Mouse (Mus musculus): ENCODE results near the gene Gm10964. TPM values are rescaled to one million over a fixed set of nuclear protein-coding genes. Genes with fewer than 3 reads are reported as not detected.

Gm10964 gene
- polyA plus RNA-seq, 1 experiment from 2014 or later = not detected

GRCm38 (mm10) chr3:103714942-103715341 is 24.2 kb upstream of the Gm10964 start:
- Histone ChIP-seq H3K4me2 (replicated peaks; ENCODE audit: low read depth, low read length) (no peak overlapping the region), H3K4me1 (ENCODE audit: control insufficient read depth, insufficient read depth, low read length) (peaks cover 23% of the 10 kb centered on the region), H3K27me3 (ENCODE audit: control insufficient read depth, insufficient read depth, low read length) (no peaks in the 10 kb centered on the region), H3K4me3 (ENCODE audit: low read length) (no peak overlapping the region), H3K36me3 (ENCODE audit: control insufficient read depth, insufficient read depth, low read length) (no peaks in the 10 kb centered on the region), H3K27ac (ENCODE audit: low read depth, low read length) (no peak overlapping the region), H3K9me3 (ENCODE audit: control insufficient read depth, low read length) (no peaks in the 10 kb centered on the region), H3K9ac (ENCODE audit: low read depth, low read length) (no peak overlapping the region)
- 84% methylated on average over 8 of the region's 8 CpGs for WGBS
- no peak for ATAC-seq (ENCODE audit: low FRiP score, low TSS enrichment)

DNA sequence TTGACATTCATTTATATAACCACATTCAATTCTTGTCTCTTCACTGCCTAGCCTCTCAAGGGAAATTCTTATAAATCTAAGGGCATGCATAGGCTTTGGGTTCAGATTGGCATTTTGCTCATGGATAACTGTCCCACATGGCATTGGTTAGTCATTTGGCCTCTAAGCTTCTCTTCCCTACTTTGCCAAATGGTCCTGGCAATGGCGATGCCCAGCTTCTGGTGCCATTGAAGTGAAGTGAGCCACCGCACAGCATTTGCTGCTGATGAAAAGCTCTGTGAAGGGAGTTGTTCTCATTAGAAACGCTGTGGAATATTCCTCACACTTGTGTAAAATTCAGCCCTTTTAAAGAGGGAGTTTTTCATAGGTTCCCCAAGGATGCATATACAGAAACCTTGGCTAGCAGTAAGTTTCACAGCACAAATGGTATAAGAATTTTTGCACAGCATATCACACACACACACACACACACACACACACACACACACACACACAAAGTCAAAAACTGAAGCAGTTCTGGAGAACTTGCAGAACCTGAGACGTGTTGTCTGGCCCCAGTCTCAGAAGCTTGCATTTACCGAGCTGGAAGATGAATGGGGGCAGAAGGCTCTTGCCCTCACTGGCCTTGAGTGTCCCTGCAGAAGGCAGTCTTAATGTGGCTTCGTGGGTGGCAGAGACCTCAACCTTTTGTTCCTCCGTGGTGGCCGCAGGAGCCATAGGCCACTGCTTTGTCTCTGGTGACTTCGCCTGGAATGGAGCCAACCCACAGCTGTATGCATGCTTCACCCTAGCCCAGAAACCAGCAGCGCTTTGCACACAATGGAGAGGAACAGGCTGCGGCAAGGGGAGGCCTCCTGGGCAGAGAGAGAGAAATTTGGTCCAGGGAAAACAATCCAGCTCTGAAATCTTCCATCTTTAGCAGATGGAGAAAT is 23.1 kb upstream of the Gm10964 start:
- Histone ChIP-seq H3K27me3 (ENCODE audit: control insufficient read depth, insufficient read depth, low read length) (no peaks in the 10 kb centered on the region), H3K4me3 (ENCODE audit: low read length) (no peak overlapping the region), H3K4me1 (ENCODE audit: control insufficient read depth, insufficient read depth, low read length) (peaks cover 23% of the 10 kb centered on the region), H3K4me2 (replicated peaks; ENCODE audit: low read depth, low read length) (no peak overlapping the region), H3K36me3 (ENCODE audit: control insufficient read depth, insufficient read depth, low read length) (no peaks in the 10 kb centered on the region), H3K9ac (ENCODE audit: low read depth, low read length) (no peak overlapping the region), H3K9me3 (ENCODE audit: control insufficient read depth, low read length) (no peaks in the 10 kb centered on the region), H3K27ac (ENCODE audit: low read depth, low read length) (peak overlapping the region; percentile 78; the same call in 1 of the 2 replicates)
- peak; percentile 71; the same call in 1 of the 2 replicates for ATAC-seq (ENCODE audit: low FRiP score, low TSS enrichment)
- WGBS = 41% methylated on average over 11 of the region's 11 CpGs

DNA sequence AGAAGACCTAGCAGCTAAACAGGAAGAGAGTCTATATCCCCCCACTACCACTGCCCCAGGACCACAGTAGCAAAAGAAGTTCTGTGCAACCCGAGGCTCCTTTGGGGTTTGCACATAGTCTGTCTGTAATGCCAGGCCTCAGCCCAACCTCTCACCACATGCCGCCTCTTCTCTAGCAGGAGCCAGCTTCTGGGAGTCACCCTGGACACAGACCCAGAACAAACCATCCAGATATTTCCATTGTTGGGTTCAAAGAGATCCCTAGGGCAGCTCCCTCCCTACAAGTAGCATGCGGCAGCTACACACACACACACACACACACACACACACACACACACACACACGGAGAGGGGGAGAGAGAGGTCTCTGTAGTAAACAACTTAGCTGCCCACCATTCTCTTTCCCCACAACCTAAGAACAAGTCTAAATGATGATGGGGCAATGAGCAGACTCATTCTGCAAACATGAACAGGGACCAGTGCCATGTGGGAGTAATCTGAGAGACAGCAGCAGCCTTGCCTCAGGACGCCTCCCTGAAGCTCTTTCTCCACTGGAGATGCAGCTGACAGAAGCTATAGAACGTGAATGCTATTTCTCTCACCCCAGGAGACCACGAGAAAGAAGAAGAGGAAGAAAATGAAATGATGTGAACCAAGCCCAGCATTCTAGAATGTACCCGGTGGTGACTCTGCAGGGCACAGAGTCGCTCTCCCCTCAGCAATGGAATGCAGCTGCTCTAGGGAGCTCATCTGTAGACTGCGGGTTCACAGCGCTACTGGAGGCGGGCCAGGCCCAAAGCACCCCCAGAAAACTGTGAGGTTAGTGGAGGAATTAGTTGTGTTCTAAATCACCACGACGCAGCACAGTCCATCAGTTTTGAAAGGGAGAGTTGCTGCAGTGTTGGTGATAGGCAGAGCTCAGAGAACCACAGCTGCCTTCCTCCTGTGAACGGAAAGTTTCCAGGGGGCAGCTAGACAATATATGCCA is 22.1 kb upstream of the Gm10964 start:
- Histone ChIP-seq H3K4me3 (ENCODE audit: low read length) (no peak overlapping the region), H3K27ac (ENCODE audit: low read depth, low read length) (peak overlapping the region; percentile 78), H3K27me3 (ENCODE audit: control insufficient read depth, insufficient read depth, low read length) (no peaks in the 10 kb centered on the region), H3K4me1 (ENCODE audit: control insufficient read depth, insufficient read depth, low read length) (peaks cover 23% of the 10 kb centered on the region), H3K36me3 (ENCODE audit: control insufficient read depth, insufficient read depth, low read length) (no peaks in the 10 kb centered on the region), H3K9ac (ENCODE audit: low read depth, low read length) (no peak overlapping the region), H3K9me3 (ENCODE audit: control insufficient read depth, low read length) (no peaks in the 10 kb centered on the region), H3K4me2 (replicated peaks; ENCODE audit: low read depth, low read length) (no peak overlapping the region)
- ATAC-seq (ENCODE audit: low FRiP score, low TSS enrichment) = no peak
- 47% methylated on average over 15 of the region's 15 CpGs for WGBS

GRCm38 (mm10) chr3:103718728-103719127 is 20.4 kb upstream of the Gm10964 start:
- WGBS = 78% methylated on average over 4 of the region's 4 CpGs
- no peak overlapping the region for H3K4me3 ChIP-seq (ENCODE audit: low read length)
- H3K27me3 ChIP-seq (ENCODE audit: control insufficient read depth, insufficient read depth, low read length) = no peaks in the 10 kb centered on the region

DNA sequence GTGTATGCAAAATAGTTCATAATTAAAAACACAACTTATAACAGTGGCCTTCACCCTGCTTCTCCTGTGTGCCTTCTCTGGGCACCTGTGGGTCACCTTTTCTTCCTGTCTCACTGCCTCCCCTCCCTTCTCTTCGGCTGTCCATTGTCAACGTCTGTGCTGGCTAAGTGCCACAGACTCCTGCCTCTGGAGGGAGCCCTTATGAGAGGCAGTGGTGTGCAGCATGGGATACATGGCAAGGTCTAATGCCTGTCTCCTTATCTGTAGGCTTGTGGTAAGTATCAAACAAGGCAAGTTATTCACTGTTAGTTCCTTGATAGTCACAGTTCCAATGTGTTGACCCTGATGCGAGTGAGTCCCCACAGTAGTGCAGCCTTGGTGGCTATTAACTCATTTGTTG is 15.0 kb upstream of the Gm10964 start:
- H3K27ac ChIP-seq (ENCODE audit: low read depth, low read length) = no peak overlapping the region
- H3K9ac ChIP-seq (ENCODE audit: low read depth, low read length) = no peak overlapping the region
- no peaks in the 10 kb centered on the region for H3K9me3 ChIP-seq (ENCODE audit: control insufficient read depth, low read length)
- ATAC-seq (ENCODE audit: low FRiP score, low TSS enrichment) = no peak
- H3K4me1 ChIP-seq (ENCODE audit: control insufficient read depth, insufficient read depth, low read length) = peaks cover 5% of the 10 kb centered on the region
- no peak overlapping the region for H3K4me3 ChIP-seq (ENCODE audit: low read length)
- H3K36me3 ChIP-seq (ENCODE audit: control insufficient read depth, insufficient read depth, low read length) = no peaks in the 10 kb centered on the region
- H3K4me2 ChIP-seq (replicated peaks; ENCODE audit: low read depth, low read length) = no peak overlapping the region
- H3K27me3 ChIP-seq (ENCODE audit: control insufficient read depth, insufficient read depth, low read length) = no peaks in the 10 kb centered on the region
- 63% methylated on average over 3 of the region's 3 CpGs for WGBS

More at GRCm38 (mm10) chr3:103718728-103719127, 20.4 kb upstream of the Gm10964 start:
- ATAC-seq (ENCODE audit: low FRiP score, low TSS enrichment) = no peak
- no peaks in the 10 kb centered on the region for H3K9me3 ChIP-seq (ENCODE audit: control insufficient read depth, low read length)
- H3K27ac ChIP-seq (ENCODE audit: low read depth, low read length) = no peak overlapping the region
- no peaks in the 10 kb centered on the region for H3K36me3 ChIP-seq (ENCODE audit: control insufficient read depth, insufficient read depth, low read length)
- peaks cover 23% of the 10 kb centered on the region for H3K4me1 ChIP-seq (ENCODE audit: control insufficient read depth, insufficient read depth, low read length)
- H3K9ac ChIP-seq (ENCODE audit: low read depth, low read length) = no peak overlapping the region
- H3K4me2 ChIP-seq (replicated peaks; ENCODE audit: low read depth, low read length) = no peak overlapping the region

GRCm38 (mm10) chr3:103726642-103727041 is 12.5 kb upstream of the Gm10964 start:
- H3K36me3 ChIP-seq (ENCODE audit: control insufficient read depth, insufficient read depth, low read length) = no peaks in the 10 kb centered on the region
- WGBS = 73% methylated on average over 3 of the region's 3 CpGs
- no peak for ATAC-seq (ENCODE audit: low FRiP score, low TSS enrichment)
- H3K9ac ChIP-seq (ENCODE audit: low read depth, low read length) = no peak overlapping the region
- no peak overlapping the region for H3K4me2 ChIP-seq (replicated peaks; ENCODE audit: low read depth, low read length)
- no peak overlapping the region for H3K27ac ChIP-seq (ENCODE audit: low read depth, low read length)
- H3K4me3 ChIP-seq (ENCODE audit: low read length) = no peak overlapping the region
- H3K27me3 ChIP-seq (ENCODE audit: control insufficient read depth, insufficient read depth, low read length) = no peaks in the 10 kb centered on the region
- no peaks in the 10 kb centered on the region for H3K4me1 ChIP-seq (ENCODE audit: control insufficient read depth, insufficient read depth, low read length)
- no peaks in the 10 kb centered on the region for H3K9me3 ChIP-seq (ENCODE audit: control insufficient read depth, low read length)

DNA sequence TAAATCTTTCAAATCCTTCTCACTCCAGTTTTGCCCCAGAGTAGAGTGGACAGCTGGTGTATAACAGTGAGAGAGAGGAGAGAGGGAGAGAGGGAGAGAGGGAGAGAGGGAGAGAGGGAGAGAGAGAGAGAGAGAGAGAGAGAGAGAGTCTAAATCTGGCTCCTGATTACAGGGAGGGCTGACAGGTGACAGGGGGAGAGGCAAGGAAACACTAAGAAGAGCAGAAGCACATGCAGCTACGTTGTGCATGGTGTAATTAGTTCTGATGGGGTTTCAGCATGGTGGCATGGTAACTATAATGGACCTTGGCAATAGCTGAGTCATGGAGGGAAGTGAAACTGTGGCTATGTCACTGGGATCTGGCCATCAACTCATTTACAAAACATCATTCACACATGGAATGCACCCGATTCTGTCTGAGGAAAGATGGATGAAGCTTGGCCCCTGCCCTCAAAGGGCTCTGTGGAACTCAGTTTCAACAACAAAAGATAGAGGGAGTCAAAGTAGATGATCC is 11.3 kb upstream of the Gm10964 start:
- Histone ChIP-seq H3K4me2 (replicated peaks; ENCODE audit: low read depth, low read length) (no peak overlapping the region), H3K36me3 (ENCODE audit: control insufficient read depth, insufficient read depth, low read length) (no peaks in the 10 kb centered on the region), H3K4me3 (ENCODE audit: low read length) (no peak overlapping the region), H3K27ac (ENCODE audit: low read depth, low read length) (no peak overlapping the region), H3K9ac (ENCODE audit: low read depth, low read length) (no peak overlapping the region), H3K27me3 (ENCODE audit: control insufficient read depth, insufficient read depth, low read length) (no peaks in the 10 kb centered on the region), H3K4me1 (ENCODE audit: control insufficient read depth, insufficient read depth, low read length) (peaks cover 2% of the 10 kb centered on the region; the same call in 1 of the 2 replicates), H3K9me3 (ENCODE audit: control insufficient read depth, low read length) (no peaks in the 10 kb centered on the region)
- 42% methylated on average over 2 of the region's 2 CpGs for WGBS
- no peak for ATAC-seq (ENCODE audit: low FRiP score, low TSS enrichment)

DNA sequence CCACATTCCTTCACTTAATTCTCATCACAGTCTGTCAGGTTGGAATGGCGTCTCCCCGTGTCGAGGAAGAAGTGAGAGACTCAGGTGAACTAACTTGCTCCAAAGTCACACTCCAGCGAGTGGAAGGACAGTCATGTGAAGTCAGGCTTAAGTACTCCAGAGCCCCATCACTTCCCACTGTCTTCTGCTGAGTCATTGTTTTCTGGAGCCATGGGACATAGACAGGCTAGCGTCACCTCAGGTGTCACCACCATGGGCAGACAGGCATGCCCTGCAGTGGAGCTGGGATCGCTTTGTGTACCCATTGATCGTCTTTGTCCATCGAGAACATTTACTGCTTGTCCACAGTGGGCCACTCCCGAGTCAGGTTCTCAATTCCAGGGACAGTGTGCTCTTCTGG is 9.3 kb upstream of the Gm10964 start:
- Histone ChIP-seq H3K9me3 (ENCODE audit: control insufficient read depth, low read length) (no peaks in the 10 kb centered on the region), H3K4me2 (replicated peaks; ENCODE audit: low read depth, low read length) (no peak overlapping the region), H3K4me3 (ENCODE audit: low read length) (no peak overlapping the region), H3K9ac (ENCODE audit: low read depth, low read length) (no peak overlapping the region), H3K27me3 (ENCODE audit: control insufficient read depth, insufficient read depth, low read length) (no peaks in the 10 kb centered on the region), H3K36me3 (ENCODE audit: control insufficient read depth, insufficient read depth, low read length) (no peaks in the 10 kb centered on the region), H3K4me1 (ENCODE audit: control insufficient read depth, insufficient read depth, low read length) (peaks cover 21% of the 10 kb centered on the region), H3K27ac (ENCODE audit: low read depth, low read length) (no peak overlapping the region)
- 88% methylated on average over 9 of the region's 9 CpGs for WGBS
- ATAC-seq (ENCODE audit: low FRiP score, low TSS enrichment) = no peak
